In the genomic region with DNA sequence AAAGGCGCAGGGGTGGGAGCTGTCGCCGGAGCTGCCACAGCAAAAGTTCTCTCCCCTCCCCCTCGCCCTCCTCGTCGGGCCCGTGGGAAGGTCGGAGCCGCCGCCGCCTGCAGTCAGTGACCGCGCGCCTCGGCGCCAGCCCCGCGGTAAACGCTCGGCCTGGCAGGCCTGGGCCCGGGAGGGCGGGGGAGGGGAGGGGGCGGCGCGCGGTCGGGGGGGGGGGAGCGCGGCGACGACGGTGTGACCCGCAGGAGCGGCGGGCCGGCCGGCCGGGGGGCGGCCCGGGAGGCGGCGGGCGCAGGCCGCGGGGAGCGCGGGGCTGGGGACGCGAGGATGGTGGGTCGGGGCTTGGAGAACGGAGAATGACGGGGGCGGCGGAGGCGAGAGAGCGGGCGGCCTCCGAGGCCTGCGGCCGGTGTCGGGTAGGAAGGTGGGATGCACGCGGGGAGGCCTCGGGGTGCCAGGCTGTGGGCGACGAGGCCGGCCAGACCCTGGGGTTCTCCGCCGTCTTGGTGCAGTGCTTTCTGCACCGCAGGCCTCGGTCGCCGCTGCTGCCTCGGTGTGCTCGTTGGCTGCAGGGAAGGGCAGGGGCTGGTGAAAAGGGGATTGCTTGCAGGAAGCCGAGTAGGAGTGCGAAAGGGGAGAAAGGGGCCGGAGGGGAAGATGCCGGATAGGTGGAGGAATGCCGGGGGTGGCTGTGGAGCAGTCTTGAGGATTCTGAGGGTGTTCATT, we compare ENCODE assay signal across 8 mouse cellular contexts. TPM values are rescaled to one million over a fixed set of nuclear protein-coding genes. Genes with fewer than 3 reads are reported as not detected.
A peak's percentile ranks its signal among the peaks of the same experiment; 100 is the strongest.
DNase-seq lines count a peak whose midpoint lies in the region; ATAC-seq and TF ChIP-seq lines count a peak whose summit lies in the region.

No protein-coding gene starts in this region.

- TF ChIP-seq CTCF in Patski (IDR thresholded peaks at IDR 0.05): no peak

- CTCF ChIA-PET in Patski (lab: Charles Lee): interaction anchor here (1.2 kb wide), 1 partner anchor 44 kb away, joined by 3 read pairs; no protein-coding TSS in a partner anchor

- H3K36me3 ChIP-seq in forebrain, embryonic 15.5 days: no peaks in the 10 kb centered on the region

- POLR2A ChIA-PET in Patski (lab: Charles Lee): no interaction called here

- no peak for DNase-seq in Patski (ENCODE audit: low read depth, low spot score)
- DNase-seq in cerebellum, adult 18-20 months: peak; percentile 45 to 63
- peak; percentile 31 to 57 for DNase-seq in heart, postnatal 36 days
- peak; percentile 51 to 52 for DNase-seq in layer of hippocampus, postnatal 36 days
- peak; percentile 63 for DNase-seq in right cerebral cortex, postnatal 25 days
- peak; percentile 90 for DNase-seq in yolk sac, embryonic 10.5 days (ENCODE audit: low spot score)

- H3K9ac ChIP-seq in forebrain, embryonic 15.5 days (replicated peaks): peak overlapping the region; percentile 93

- H3K4me1 ChIP-seq in forebrain, embryonic 15.5 days: peaks cover 31% of the 10 kb centered on the region

- in situ Hi-C loops in Patski (cut with MboI; ENCODE audit: low pct_unique_long_range_greater_than_20kb): no loop called here

- no peaks in the 10 kb centered on the region for H3K9me3 ChIP-seq in forebrain, embryonic 15.5 days

- no peaks in the 10 kb centered on the region for H3K27me3 ChIP-seq in Patski
- H3K27me3 ChIP-seq in forebrain, embryonic 15.5 days: no peaks in the 10 kb centered on the region

- intact Hi-C loops in heart, postnatal 36 days (cut with DNase I): loop anchor here (2.0 to 5.0 kb wide), 3 partner anchors 20 to 306 kb away; no protein-coding TSS in a partner anchor

- H3K27ac ChIP-seq in forebrain, embryonic 15.5 days (replicated peaks): peak overlapping the region; percentile 97

- under 1% methylated on average over 54 of the region's 80 CpGs for WGBS in forebrain, embryonic 15.5 days

- peak overlapping the region; percentile 70 for H3K4me2 ChIP-seq in forebrain, embryonic 15.5 days (replicated peaks)

- peak; percentile 60 for ATAC-seq in Patski
- ATAC-seq in forebrain, embryonic 15.5 days (replicated peaks): peak; percentile 81
- ATAC-seq in megakaryocyte, adult 5-6 weeks (ENCODE audit: poor library complexity, severe bottlenecking): peak; percentile 32

- H3K4me3 ChIP-seq in forebrain, embryonic 15.5 days: peak overlapping the region; percentile 84

RNA-seq across cellular contexts. Expression of gene Zfp148, which starts 0.4 kb away (rescaled TPM):
- polyA plus RNA-seq in Patski (2021): 46.3 TPM
- polyA plus RNA-seq in forebrain, embryonic 15.5 days (2015; fragmentation: Nextera tagmentation; extraction: Ambion mirVana): 68.6 and 77.3 TPM in 2 replicates
- total RNA-seq in heart, postnatal 36 days (2021): 10 to 100 TPM; 37.8 to 37.9 TPM
- total RNA-seq in layer of hippocampus, postnatal 36 days (2021): 100 to 1,000 TPM; 159 to 164 TPM
- 53.3 TPM in 2 replicates for total RNA-seq in megakaryocyte, adult 5-6 weeks (2015)
- 24.4 and 24.9 TPM in 2 replicates for total RNA-seq in megakaryocyte, adult 5-6 weeks (2017)
